Mouse (Mus musculus) MEL (cell line): Measurements from ENCODE around the gene Ccl6.
A peak's percentile ranks its signal among the peaks of the same experiment; 100 is the strongest.

Source experiments
- EP300 ChIP-seq, 2 experiments: IDR thresholded peaks; 2 replicates each; pipeline ENCODE4 v1.6.1; 2011; ENCODE audit warnings: improper control_type of control experiment in 2 of 2, low read length in 2 of 2, low read depth in 1 of 2, mild to moderate bottlenecking in 1 of 2
- POLR2AphosphoS2 ChIP-seq: IDR thresholded peaks from 2 replicates; pipeline ENCODE4 v1.6.1; 2011; ENCODE audit warnings: low read length, improper control_type of control experiment
- USF1 ChIP-seq: IDR thresholded peaks from 2 replicates; pipeline ENCODE4 v1.6.1; 2014; ENCODE audit warnings: low read depth, mild to moderate bottlenecking, inconsistent platforms, low read length, improper control_type of control experiment, moderate library complexity
- ZMIZ1 ChIP-seq: IDR thresholded peaks from 2 replicates; pipeline ENCODE4 v1.6.1; 2012; ENCODE audit warnings: low read depth, mild to moderate bottlenecking, inconsistent platforms, low read length, improper control_type of control experiment, moderate library complexity

DNA sequence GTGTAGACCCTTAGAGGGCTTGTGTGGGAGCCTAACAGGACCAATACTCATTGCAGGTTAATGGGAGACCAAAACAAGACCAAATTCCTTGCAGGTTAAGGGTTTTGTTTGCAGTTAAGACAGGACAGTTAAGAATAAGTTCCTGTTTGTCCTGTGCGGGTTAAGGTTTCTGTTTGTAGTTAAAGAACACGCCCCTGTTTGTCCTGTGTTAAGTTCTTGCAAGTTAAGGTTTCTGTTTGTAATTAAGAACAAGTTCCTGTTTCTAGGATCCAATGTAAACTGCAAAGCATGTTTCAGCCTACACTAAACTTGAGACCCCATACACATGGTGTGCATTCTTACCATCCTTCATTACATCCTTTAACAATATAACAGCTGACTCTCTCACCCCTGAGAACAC, 22.7 kb downstream of the Ccl6 start:
- no peak for TF ChIP-seq USF1
- TF ChIP-seq ZMIZ1: no peak
- peak; percentile 82 to 86 for TF ChIP-seq EP300 (IDR thresholded peaks at IDR 0.05; ENCODE audit: low read depth in 1 of 2, low read length in 2 of 2)
- no peak for TF ChIP-seq POLR2AphosphoS2
